8 mouse cellular contexts compared by ENCODE assay signal in genomic region chr3:142559632-142560228, GRCm38 (mm10). TPM values are rescaled to one million over a fixed set of nuclear protein-coding genes. Genes with fewer than 3 reads are reported as not detected.
A peak's percentile ranks its signal among the peaks of the same experiment; 100 is the strongest.
DNase-seq lines count a peak whose midpoint lies in the region; ATAC-seq and TF ChIP-seq lines count a peak whose summit lies in the region.

TSS of gene Gbp3 (plus strand) at chr3:142560026.

- peak within 1 kb of the TSS; percentile 78 for H3K9ac ChIP-seq in CH12.LX (ENCODE audit: insufficient read depth, low read depth)
- H3K9ac ChIP-seq in limb, embryonic 11.5 days (ENCODE audit: low read length): no peak within 1 kb of the TSS
- H3K9ac ChIP-seq in midbrain, embryonic 14.5 days (replicated peaks; ENCODE audit: low read length): no peak within 1 kb of the TSS

- peak within 1 kb of the TSS; percentile 55 to 69 (median 64) for H3K4me3 ChIP-seq in CH12.LX (replicated peaks in 1 of 3; ENCODE audit: low read depth in 2 of 3, low read length in 2 of 3, poor library complexity in 1 of 3)
- H3K4me3 ChIP-seq in embryonic fibroblast, embryonic 13.5 days (ENCODE audit: insufficient read depth, low read length): peak within 1 kb of the TSS; percentile 37
- H3K4me3 ChIP-seq in limb, embryonic 11.5 days (ENCODE audit: low read depth, low read length): peak within 1 kb of the TSS; percentile 26
- H3K4me3 ChIP-seq in midbrain, embryonic 14.5 days (replicated peaks; ENCODE audit: low read depth, low read length): 0 out of 2 replicates have a peak within 1 kb of the TSS, but pooled peaks have one; percentile 7

- H3K79me2 ChIP-seq in CH12.LX (replicated peaks; ENCODE audit: control insufficient read depth, extremely low read depth, insufficient read depth, poor library complexity, severe bottlenecking): peaks cover 18% of the 10 kb centered on the region

- H3K9me3 ChIP-seq in CH12.LX (replicated peaks; ENCODE audit: low read length): no peaks in the 10 kb centered on the region
- H3K9me3 ChIP-seq in limb, embryonic 11.5 days (ENCODE audit: control insufficient read depth, low read length): no peaks in the 10 kb centered on the region
- H3K9me3 ChIP-seq in midbrain, embryonic 14.5 days (ENCODE audit: control insufficient read depth, low read length): no peaks in the 10 kb centered on the region

- DNase-seq in 3T3-L1 (ENCODE audit: low read depth, low spot score) (peak; percentile 67), CH12.LX (ENCODE audit: extremely low read depth) (peak; percentile 48)
- no peak for DNase-seq in limb, embryonic 11.5 days (ENCODE audit: low spot score)
- no peak for DNase-seq in midbrain, embryonic 14.5 days
- DNase-seq in left cerebral cortex, adult 8-10 months (ENCODE audit: low spot score in 2 of 2): no peak
- DNase-seq in frontal cortex, postnatal 10 days (ENCODE audit: low spot score in 2 of 2): no peak

- TF ChIP-seq CTCF in CH12.LX (conservative IDR thresholded peaks at IDR 0.05 in 1 of 2, IDR thresholded peaks at IDR 0.05 in 1 of 2; ENCODE audit: low read depth in 2 of 2, low read length in 2 of 2): no peak
- no peak for TF ChIP-seq CTCF in embryonic fibroblast, embryonic 13.5 days (IDR thresholded peaks at IDR 0.05; ENCODE audit: borderline replicate concordance, insufficient read depth, low read length)

- peaks cover 11 to 20% of the 10 kb centered on the region in 2 experiments for H3K36me3 ChIP-seq in CH12.LX (replicated peaks in 1 of 2; ENCODE audit: control insufficient read depth in 1 of 2, insufficient read depth in 1 of 2, low read length in 1 of 2)
- no peaks in the 10 kb centered on the region for H3K36me3 ChIP-seq in limb, embryonic 11.5 days (ENCODE audit: control insufficient read depth, insufficient read depth, low read length)
- no peaks in the 10 kb centered on the region for H3K36me3 ChIP-seq in midbrain, embryonic 14.5 days (ENCODE audit: control insufficient read depth, insufficient read depth, low read length)

- TF ChIP-seq POLR2A in CH12.LX (IDR thresholded peaks at IDR 0.05; ENCODE audit: low read depth, low read length): peak; percentile 52
- peak; percentile 42; the same call in 1 of the 2 replicates for TF ChIP-seq POLR2A in embryonic fibroblast, embryonic 13.5 days (IDR thresholded peaks at IDR 0.05; ENCODE audit: low read depth, low read length)

- TF ChIP-seq RAD21 in CH12.LX (IDR thresholded peaks at IDR 0.05; ENCODE audit: low read depth, low read length): no peak

- peak within 1 kb of the TSS; percentile 94 for H3K27ac ChIP-seq in CH12.LX (ENCODE audit: insufficient read depth, low read depth)
- H3K27ac ChIP-seq in embryonic fibroblast, embryonic 13.5 days (ENCODE audit: insufficient read depth, low read length): peak within 1 kb of the TSS; percentile 48
- no peak within 1 kb of the TSS for H3K27ac ChIP-seq in limb, embryonic 11.5 days (replicated peaks; ENCODE audit: low read depth, low read length)
- no peak within 1 kb of the TSS for H3K27ac ChIP-seq in midbrain, embryonic 14.5 days (replicated peaks; ENCODE audit: low read depth, low read length)

- dilution Hi-C loops in CH12.LX (cut with MboI; ENCODE audit: extremely low pct_ligation_motif_present, extremely low pct_unique_long_range_greater_than_20kb, low sequenced_read_pairs): no loop called here

- 0 out of 4 replicates have a peak, but pooled peaks of 1 of the 2 experiments have one; percentile 24 for ATAC-seq in hematopoietic stem cell, adult 5-6 weeks (replicated peaks in 1 of 2; ENCODE audit: insufficient read depth in 1 of 2, low FRiP score in 2 of 2, low TSS enrichment in 1 of 2, low read depth in 1 of 2, poor library complexity in 2 of 2, severe bottlenecking in 2 of 2)
- no peak for ATAC-seq in limb, embryonic 11.5 days (ENCODE audit: insufficient number of reproducible peaks, low FRiP score, low TSS enrichment, low read depth)
- no peak for ATAC-seq in midbrain, embryonic 14.5 days (ENCODE audit: low FRiP score, low TSS enrichment)

- WGBS in limb, embryonic 11.5 days: 36% methylated on average over 3 of the region's 3 CpGs
- WGBS in midbrain, embryonic 14.5 days: 55% methylated on average over 3 of the region's 3 CpGs

- in situ Hi-C loops in CH12.LX (cut with MboI; ENCODE audit: low pct_ligation_motif_present, low pct_unique_long_range_greater_than_20kb, low sequenced_read_pairs): loop anchor here (5.0 to 10.0 kb wide), 2 partner anchors 67 to 145 kb away; partner anchors contain the start of genes Gbp5 and Kyat3

- peaks cover 17 to 44% of the 10 kb centered on the region in 2 experiments for H3K4me1 ChIP-seq in CH12.LX (ENCODE audit: control insufficient read depth in 1 of 2, insufficient read depth in 2 of 2)
- no peaks in the 10 kb centered on the region; the same call in 1 of the 2 replicates for H3K4me1 ChIP-seq in embryonic fibroblast, embryonic 13.5 days (ENCODE audit: control insufficient read depth, insufficient read depth, low read length)
- H3K4me1 ChIP-seq in limb, embryonic 11.5 days (ENCODE audit: control insufficient read depth, insufficient read depth, low read length): no peaks in the 10 kb centered on the region
- no peaks in the 10 kb centered on the region for H3K4me1 ChIP-seq in midbrain, embryonic 14.5 days (ENCODE audit: control insufficient read depth, insufficient read depth, low read length)

- no peak; the same call in 1 of the 2 replicates for TF ChIP-seq EP300 in CH12.LX (IDR thresholded peaks at IDR 0.05; ENCODE audit: low read length)

- peak within 1 kb of the TSS; percentile 97 for H3K4me2 ChIP-seq in CH12.LX (ENCODE audit: insufficient read depth, low read depth, poor library complexity, severe bottlenecking)
- H3K4me2 ChIP-seq in limb, embryonic 11.5 days (ENCODE audit: low read depth, severe bottlenecking): peak within 1 kb of the TSS; percentile 42
- H3K4me2 ChIP-seq in midbrain, embryonic 14.5 days (ENCODE audit: low read length): peak within 1 kb of the TSS; percentile 38

- no peaks in the 10 kb centered on the region for H3K27me3 ChIP-seq in CH12.LX (replicated peaks)
- no peaks in the 10 kb centered on the region for H3K27me3 ChIP-seq in limb, embryonic 11.5 days (ENCODE audit: control insufficient read depth, insufficient read depth, low read length)
- no peaks in the 10 kb centered on the region for H3K27me3 ChIP-seq in midbrain, embryonic 14.5 days (ENCODE audit: control insufficient read depth, insufficient read depth, low read length)

TF ChIP-seq in CH12.LX, 34 proteins besides CTCF, POLR2A, EP300 and RAD21:
- no peak for TF ChIP-seq ETS1 (conservative IDR thresholded peaks at IDR 0.05; ENCODE audit: low read depth, low read length)
- peak; percentile 41; the same call in 1 of the 2 replicates for TF ChIP-seq TCF12 (IDR thresholded peaks at IDR 0.05; ENCODE audit: low read depth, low read length)
- TF ChIP-seq ELF1 (IDR thresholded peaks at IDR 0.05; ENCODE audit: low read depth, low read length): peak; percentile 53; the same call in 1 of the 2 replicates
- peak; percentile 70; the same call in 1 of the 2 replicates for TF ChIP-seq TBP (conservative IDR thresholded peaks at IDR 0.05; ENCODE audit: low read depth, low read length)
- peak; percentile 59 for TF ChIP-seq IRF4 (IDR thresholded peaks at IDR 0.05; ENCODE audit: low read depth, low read length)
- no peak for TF ChIP-seq RCOR1 (conservative IDR thresholded peaks at IDR 0.05; ENCODE audit: low read depth, low read length)
- TF ChIP-seq E2F4 (IDR thresholded peaks at IDR 0.05; ENCODE audit: insufficient replicate concordance, low read depth, low read length): no peak
- peak; percentile 40; the same call in 1 of the 2 replicates for TF ChIP-seq MEF2A (IDR thresholded peaks at IDR 0.05; ENCODE audit: borderline replicate concordance, low read depth, low read length)
- peak; percentile 44; the same call in 1 of the 2 replicates for TF ChIP-seq NELFE (IDR thresholded peaks at IDR 0.05; ENCODE audit: low read depth, low read length)
TF ChIP-seq in CH12.LX: peak in this region for 6.

RNA-seq across cellular contexts. Expression of gene Gbp3, which starts in this region (rescaled TPM):
- 80.8 and 91.4 TPM in 2 replicates for total RNA-seq in CH12.LX (2012; rRNA removed)
- total RNA-seq in CH12.LX (2014; rRNA removed): 89.0 and 99.1 TPM in 2 replicates
- polyA plus RNA-seq in CH12.LX (2012; ENCODE audit: insufficient read length, low read depth): 90.6 and 111 TPM in 2 replicates
- polyA plus RNA-seq in embryonic fibroblast, embryonic 13.5 days (2011; ENCODE audit: insufficient read length, low read depth, missing spikeins): 4.8 and 7.6 TPM in 2 replicates
- 47.9 and 55.3 TPM in 2 replicates for total RNA-seq in hematopoietic stem cell, adult 5-6 weeks (2017)
- polyA plus RNA-seq in limb, embryonic 11.5 days (2014; fragmentation: Nextera tagmentation; extraction: Ambion mirVana): 0.23 and 0.82 TPM in 2 replicates
- polyA plus RNA-seq in midbrain, embryonic 14.5 days (2014; fragmentation: Nextera tagmentation; extraction: Ambion mirVana): 0.34 and 3.2 TPM in 2 replicates
- total RNA-seq in left cerebral cortex, adult 8-10 months (2022): 10 to 100 TPM in 1 of 4 experiments, 1 to 10 TPM in 3; 7.9 to 11.0 (median 8.5) TPM

Comparison
In these comparisons a context has a peak if more than half of its experiments do, and no peak if none do; other contexts are left out.
1. RNA of gene Gbp3 (polyA plus RNA-seq): 90.6 to 111 TPM in CH12.LX; 4.8 to 7.6 TPM in embryonic fibroblast, embryonic 13.5 days, 0.34 to 3.2 TPM in midbrain, embryonic 14.5 days and 0.23 to 0.82 TPM in limb, embryonic 11.5 days; every median in the first group is over 10 times any median in the second.
2. DNase-seq: peak in 3T3-L1 (single experiment) and CH12.LX (single experiment); none in limb, embryonic 11.5 days (single experiment), midbrain, embryonic 14.5 days (single experiment), left cerebral cortex, adult 8-10 months (0 of 2) and frontal cortex, postnatal 10 days (0 of 2).
3. H3K27ac ChIP-seq: peak in CH12.LX (single experiment) and embryonic fibroblast, embryonic 13.5 days (single experiment); none in limb, embryonic 11.5 days (single experiment) and midbrain, embryonic 14.5 days (single experiment).
4. H3K4me2 ChIP-seq: peak in every context shown above with its lines; median percentile 97 in CH12.LX; 42 in limb, embryonic 11.5 days; 38 in midbrain, embryonic 14.5 days.
5. H3K4me3 ChIP-seq: peak in every context shown above with its lines; median percentile 64 in CH12.LX; 37 in embryonic fibroblast, embryonic 13.5 days; 26 in limb, embryonic 11.5 days; 7 in midbrain, embryonic 14.5 days.